Mouse (Mus musculus) inflammation-experienced regulatory T-cells, adult 6 months (primary cell): ENCODE data around the gene Gm20388. TPM values are rescaled to one million over a fixed set of nuclear protein-coding genes. Genes with fewer than 3 reads are reported as not detected.
"Not testable (repeated sequence)": the region's sequence is repeated elsewhere in the genome, so short reads cannot be mapped to it uniquely, and the experiment has no call there.

Experiments
- ATAC-seq: one replicate; pipeline ENCODE4 v1.8.0; 2017
- polyA plus RNA-seq, 3 experiments: library from polyadenylated mRNA; unstranded; fragments of 100-300 nt; shearing (Covaris generic); gene quantifications; one replicate each; pipeline ENCODE4 v1.2.1; 2017

Gm20388 gene
- polyA plus RNA-seq, 3 experiments from 2014 or later, result 10.8 to 14.1 (median 11.8) TPM

DNA sequence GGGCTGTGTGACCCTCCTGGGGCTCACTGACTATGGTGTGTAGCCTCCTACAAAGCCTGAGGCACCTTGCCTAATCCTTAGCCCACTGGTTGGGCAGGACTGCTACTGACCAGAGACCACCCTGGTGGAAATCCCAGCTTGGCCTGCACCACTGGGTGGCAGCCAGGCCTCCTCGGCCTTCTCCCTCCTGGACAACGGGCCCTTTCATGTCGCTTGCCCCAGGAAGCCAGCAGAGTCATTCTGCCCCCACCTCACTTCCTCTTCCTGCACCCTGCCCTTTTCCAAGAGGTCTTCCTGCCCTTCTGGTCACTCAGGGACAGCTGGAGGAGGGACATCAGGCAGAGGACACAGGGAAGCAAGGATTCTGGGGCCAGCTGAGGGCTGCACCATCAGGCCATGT lies 413.9 kb downstream of the Gm20388 start:
- ATAC-seq, result no peak

DNA sequence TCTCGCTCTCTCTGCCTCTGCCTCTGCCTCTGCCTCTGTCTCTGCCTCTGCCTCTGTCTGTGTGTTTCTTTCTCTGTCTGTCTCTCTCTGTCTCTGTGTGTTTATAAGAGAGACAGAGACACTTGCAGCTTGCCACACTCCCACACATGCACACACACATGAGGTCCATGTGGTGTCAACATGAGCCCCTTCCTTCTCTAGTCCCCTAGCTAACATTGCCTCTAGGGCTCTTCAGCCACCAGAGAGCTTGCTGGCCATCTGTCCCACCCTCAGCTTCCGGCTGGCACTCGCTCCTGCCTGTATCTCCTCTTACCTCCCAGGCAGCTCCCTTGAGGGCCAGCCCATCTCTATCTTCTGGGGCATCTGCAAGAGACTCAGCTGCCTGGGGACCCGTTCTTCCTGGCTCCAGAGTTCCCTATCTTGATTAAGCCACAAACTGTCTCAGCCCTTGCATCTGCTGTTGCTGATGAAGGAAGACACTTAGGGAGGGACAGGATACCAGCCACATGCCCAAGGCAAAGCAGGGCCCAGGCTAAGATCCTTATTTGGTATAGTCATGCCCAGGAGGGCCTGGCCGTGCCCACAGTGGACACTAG lies 414.6 kb downstream of the Gm20388 start:
- ATAC-seq, result no peak

DNA sequence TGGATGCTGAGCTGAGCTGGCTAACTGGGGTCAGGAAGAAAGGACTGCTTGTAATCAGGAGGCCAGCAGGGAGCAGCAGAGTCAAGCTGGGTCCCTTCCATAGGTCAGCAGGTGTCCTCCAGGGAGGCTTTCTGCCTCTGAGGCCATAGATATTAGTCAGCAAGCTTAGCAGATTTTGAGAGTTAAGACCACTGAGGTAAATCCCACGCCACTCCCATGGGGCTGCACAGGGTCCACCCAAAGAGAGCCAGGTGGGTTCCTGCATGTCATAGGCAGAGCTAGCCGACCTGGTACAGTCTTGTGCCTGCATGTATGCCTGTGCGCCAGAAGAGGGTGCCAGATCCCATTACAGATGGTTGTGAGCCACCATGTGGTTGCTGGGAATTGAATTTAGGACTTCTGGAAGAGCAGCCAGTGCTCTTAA lies 416.5 kb downstream of the Gm20388 start:
- no peak for ATAC-seq

DNA sequence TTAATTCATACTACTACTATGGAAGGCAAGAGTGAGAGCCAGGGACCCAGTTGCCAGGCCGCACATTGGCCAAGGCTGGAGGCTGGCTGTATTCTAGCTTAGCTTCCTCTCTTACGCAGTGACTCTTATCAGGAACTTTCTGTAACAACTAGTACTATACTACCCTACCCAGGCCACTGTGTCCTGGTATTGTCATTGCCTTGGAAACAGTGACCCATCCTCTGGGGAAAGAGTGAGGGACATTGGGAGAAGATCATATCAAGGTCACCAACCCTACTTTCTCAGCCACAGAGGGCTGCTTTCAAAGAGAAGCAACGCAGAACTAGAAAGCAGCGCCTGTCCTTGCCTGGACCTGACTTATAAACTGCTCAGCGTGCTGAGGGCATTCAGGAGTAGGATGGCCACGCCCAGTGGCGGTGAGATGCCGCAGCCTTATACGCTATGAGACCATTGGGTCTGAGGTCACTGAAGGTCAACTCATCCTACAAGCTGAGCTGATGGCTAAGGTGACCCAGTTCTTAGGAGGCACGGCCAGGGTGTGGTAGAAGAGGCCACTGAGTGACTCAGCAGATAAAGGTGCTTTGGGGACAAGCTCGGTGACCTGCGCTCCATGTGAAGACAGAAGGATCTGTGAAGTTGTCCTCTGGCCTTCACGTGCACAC lies 417.9 kb downstream of the Gm20388 start:
- no peak for ATAC-seq

DNA sequence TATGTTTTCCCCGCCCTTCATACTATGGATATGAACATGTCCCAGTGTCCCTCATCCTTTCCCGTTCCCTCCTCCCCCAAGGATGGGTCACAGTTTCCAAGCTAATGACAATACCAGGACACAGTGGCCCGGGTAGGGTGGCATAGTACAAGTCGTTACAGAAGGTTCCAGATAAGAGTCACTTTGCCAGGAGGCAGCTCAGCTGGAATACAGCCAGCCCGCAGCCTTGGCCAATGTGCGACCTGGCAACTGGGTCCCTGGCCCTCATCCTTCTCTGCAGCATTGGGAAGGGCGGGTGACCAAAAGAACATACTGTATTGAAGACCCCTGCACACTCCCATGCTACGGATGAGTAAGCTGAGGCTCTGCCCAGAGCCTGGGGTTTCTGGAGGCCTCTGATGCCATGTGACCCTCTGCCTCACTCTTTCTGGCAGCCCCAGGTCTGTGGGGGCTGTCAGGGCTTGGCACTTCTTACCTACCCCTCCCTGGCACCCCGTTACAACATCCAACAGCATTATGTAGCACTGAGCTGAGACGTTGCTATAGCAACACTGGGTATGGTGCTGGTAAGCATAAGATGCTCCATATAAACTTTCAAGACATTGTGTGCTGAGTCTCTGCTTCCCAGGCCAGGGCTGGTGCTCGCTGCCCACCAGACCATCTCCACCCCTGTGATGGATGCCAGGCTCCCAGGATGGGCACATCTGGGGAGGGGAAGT lies 418.5 kb downstream of the Gm20388 start:
- ATAC-seq, result no peak

DNA sequence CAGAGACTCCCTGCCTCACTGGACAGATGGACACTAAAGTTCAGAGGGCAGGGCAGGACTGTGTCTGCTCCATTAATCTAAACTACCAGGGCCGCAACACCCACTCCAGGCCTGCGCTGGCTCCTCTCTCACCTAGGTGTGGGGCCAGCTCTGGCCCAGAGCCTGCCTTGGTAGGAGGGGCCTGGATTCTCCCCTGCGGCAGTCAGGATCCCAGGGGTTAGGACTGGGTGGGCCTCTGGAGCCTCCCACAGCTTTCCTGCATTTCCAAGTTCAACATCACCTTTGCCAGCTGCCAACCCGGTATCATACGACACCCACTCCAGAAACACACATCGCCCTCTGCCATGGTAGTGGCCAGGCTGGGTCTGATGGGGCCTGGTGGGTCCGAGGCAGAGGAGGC lies 420.4 kb downstream of the Gm20388 start:
- no peak for ATAC-seq

DNA sequence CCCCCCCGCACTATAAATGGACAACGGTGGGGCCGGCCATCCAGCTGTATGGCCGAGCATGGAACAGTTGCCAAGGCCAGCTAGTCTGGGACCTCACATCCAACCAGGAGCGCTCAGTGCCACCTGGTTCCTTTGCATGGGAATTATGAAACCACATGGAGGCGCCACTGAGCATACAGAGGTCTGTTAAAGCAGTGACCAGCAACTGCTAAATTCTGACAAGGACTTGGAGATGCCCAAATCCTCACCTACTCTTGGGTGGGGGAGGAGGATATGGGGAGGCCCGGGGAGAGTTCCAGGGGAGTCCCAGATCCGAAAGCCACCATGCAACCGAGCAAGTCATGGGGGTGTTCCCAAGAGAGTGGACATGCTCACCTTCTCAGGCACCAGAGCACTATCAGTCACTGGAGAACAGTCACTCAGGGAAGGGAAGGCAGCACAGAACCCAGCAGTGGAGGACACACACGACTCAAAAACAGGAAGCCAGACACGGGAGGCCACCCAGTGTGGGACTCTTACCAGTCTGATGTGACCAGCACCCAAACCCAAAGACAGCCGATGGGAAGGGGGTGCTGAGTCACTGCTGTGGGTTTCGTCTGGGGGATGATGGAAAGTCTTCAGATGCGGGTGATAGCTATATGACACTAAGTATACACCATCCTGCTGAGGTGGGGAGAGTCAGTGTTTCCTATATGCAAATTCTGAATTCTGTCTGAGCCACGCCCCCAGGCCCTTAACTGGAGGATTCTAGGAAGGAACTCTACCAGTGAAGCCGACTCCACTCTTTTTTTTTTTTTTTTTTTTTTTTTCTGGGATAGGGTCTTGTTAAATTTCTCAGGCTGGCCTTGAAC lies 422.0 kb downstream of the Gm20388 start:
- ATAC-seq, result peak; percentile 86

DNA sequence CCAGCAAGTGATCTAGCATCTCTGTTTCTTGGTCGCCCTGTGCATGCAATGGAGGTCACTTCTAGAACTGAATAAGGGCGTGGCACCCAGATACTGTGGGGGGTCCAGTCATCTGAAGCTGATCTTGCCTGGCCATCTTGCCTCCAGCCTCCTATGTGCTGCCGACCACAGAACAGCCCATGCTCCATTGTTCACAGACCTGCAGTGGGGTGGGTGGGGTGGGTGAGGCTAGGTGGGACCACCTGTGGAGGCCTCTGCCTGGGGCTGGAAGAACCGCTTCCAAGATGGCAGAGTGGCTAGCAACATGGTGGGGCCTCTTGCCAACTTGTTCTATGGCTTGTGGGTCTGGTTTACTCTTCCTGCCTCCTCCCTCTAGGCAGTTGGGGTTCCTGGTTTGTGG lies 423.0 kb downstream of the Gm20388 start:
- no peak for ATAC-seq

DNA sequence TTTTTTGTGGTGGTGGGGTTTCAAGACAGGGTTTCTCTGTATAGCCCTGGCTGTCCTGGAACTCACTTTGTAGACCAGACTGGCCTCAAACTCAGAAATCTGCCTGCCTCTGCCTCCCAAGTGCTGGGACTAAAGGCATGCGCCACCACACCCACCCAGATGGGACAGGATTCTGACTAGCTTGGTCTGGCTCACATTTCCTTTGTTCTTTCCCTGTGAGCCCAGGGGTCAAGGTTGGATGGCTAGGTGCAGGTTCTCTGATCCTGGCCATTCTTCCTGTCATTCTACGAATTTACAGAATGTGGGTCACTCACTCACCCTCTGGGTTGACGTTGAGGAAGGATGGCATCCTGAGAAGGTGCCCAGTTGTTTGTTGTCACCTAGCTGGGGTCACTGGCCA lies 423.6 kb downstream of the Gm20388 start:
- ATAC-seq, result not testable (repeated sequence)

DNA sequence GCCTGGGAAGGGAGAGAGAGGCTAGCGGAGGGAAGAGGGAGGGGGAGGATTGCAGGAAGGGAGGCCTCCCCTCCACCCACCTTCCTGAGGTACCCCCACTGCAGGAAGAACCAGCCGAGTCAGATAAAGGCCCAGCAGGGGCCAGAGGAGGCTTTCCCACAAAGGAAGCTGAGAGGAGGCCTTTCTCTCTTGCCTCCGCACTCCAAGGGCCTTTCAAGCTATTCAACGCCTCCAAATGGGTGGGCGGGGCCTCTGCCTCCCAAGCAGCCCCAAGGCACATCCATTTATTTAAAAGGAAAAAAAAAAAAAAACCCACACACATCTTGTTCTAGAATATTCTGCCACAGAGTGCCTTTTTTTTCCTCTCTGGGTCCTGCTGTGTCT lies 424.2 kb downstream of the Gm20388 start:
- ATAC-seq, result no peak

DNA sequence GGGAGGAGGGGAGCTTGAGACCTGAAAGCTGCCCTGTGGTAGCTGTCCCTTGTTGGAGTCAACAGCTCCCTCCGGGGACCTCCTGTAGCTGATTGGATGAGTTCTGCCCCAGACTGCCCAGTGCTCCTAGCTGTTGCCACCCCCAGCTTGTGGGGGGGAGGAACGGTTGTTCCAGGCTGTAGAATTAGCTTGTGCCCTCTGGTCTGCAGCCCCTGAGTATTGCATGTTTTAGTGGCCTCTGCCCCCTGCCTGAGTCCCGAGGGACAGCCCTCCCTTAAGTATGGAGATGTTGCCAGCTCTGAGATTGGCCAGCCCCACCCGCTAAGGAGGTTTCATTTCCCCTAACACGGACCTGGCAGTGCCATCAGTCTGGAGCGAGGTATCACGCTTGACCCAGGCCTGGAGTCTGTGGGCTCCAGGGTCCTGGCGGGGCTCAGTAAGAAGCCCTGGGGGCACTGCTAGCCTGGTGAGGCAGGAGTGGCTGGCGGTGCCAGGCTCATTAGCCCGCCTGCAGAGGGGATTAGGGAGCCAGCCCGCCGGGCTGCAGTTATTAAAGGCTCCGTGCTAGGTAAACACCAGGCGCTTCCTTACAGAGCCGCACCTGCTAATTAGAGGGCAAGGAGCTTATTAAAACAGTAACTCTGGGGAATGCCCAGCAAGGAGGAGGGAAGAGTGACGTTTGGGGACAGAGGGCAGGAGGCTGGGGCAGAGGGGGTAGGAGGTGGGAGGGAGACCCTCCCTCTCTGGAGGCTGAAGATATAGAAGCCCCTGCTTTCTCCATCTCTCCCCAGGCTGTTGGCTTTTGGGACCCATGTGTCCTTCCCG lies 424.8 kb downstream of the Gm20388 start:
- no peak for ATAC-seq

DNA sequence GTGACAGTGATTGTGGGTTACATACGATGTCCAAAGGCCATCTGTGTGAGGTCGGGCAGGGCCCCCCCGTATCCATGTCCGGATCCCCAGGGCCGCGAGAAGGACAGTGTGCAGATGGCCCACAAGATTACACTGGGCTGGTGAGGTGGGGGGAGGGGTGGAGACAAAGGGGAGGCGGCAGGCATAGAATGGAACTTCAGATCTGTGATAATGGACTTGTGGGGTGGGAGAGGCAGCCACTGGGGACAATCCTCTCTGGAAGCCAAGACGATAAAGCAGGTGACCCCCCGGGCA lies 425.4 kb downstream of the Gm20388 start:
- no peak for ATAC-seq

DNA sequence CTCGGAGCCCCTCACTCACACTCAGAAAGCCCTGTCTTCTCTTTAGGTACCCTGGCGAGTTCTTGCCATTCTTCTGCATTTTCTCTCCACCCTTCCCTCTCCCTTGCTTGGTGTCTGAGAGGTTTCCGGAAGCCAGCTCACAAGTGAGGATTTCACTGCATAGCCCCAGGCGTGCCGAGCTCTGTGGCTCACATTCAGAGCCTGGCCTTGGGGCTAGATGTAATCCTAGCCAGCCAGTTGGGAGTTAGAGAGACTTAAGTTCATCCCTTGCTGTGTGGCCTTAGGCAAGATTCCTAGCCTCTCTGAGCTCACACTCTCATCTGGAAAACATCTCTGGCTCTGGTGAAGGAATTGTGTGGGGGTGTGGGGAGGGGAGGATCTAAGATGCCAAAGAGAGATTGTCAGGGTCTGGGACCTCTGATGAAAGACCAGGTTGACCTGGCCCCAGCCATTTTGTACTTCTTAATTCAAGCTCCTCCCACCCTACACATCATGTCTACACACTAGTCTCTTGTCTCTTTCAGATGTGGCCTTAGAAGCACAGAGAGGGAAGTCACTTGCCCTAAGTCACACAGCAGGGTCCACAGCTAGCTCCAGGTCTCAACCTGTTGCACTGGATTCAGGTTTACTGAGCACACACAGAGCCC lies 426.4 kb downstream of the Gm20388 start:
- ATAC-seq, result no peak

DNA sequence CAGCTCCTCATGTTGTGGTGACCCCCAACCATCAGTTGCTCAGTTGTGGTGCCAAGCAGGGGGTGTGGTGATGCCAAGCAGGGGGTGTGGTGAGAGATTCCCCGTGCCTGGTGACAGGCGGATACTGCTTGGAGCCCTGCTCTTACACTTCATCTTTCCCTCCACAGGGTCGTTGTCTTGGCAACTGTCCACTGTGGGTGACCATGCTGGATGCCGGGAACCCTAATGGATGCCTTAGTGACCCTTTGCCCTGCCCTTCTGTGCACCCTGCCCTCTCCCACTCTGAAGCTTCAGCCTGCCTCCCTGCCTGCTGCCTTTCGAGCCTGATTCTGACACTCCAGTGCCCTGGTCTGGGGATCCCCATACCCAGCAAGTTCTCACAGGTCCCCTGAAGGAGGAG lies 427.0 kb downstream of the Gm20388 start:
- no peak for ATAC-seq

DNA sequence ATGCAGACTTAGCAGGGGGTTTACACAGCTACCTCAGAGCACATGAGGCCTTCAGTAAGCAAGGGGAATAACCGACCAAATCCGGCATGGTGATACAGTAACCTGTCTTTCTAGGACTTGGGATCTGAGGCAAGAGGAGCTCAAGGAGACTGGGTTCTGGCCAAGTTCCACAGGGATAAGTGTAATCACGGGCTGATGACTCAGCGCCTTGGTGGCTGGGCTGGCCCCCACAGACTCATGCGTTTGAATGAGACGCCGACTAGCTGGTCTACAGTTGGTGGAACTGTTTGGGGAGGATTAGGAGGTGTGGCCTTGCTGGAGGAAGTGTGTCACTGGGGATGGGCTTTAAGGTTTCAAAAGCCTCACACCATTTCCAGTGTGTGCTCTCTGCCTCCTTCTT lies 428.0 kb downstream of the Gm20388 start:
- no peak for ATAC-seq

DNA sequence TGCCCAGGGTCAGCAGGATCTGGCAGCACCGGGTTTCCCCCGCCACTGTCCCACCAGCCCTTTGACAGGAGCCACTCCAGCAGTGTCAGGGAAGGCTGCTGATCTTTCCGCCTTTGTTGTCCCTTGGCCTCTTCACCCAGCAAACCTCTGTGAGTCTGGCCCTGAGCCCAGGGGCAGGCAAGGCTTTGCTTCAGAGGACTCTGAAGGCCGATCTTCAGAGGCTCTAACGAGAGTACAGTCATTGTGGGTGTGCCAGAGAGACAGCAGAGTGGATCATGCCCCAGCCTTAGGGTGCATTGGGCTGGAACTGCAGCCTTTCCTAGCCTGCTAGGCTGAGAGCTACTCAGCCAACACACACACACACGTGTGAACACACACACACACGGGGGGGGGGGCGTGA lies 429.1 kb downstream of the Gm20388 start:
- no peak for ATAC-seq

DNA sequence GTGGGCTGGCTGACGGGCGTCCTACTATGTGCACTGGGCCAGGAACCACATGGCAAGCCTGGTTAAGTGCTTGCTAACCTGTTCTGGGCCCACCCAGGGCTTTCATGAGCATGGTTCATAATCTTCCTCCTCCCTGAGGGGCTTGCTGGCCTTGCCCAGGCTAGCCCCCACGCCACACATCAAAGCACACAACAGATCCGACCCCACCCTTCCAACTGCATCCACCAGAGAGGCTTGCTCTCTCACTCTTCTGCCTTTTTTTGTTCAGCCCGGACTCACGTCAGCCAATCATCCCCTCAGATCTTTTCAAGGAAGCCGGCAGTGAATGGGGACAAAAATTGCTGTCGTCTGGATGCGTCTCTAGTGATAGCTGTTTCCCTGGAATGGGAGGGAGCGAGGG lies 430.5 kb downstream of the Gm20388 start:
- ATAC-seq, result no peak

DNA sequence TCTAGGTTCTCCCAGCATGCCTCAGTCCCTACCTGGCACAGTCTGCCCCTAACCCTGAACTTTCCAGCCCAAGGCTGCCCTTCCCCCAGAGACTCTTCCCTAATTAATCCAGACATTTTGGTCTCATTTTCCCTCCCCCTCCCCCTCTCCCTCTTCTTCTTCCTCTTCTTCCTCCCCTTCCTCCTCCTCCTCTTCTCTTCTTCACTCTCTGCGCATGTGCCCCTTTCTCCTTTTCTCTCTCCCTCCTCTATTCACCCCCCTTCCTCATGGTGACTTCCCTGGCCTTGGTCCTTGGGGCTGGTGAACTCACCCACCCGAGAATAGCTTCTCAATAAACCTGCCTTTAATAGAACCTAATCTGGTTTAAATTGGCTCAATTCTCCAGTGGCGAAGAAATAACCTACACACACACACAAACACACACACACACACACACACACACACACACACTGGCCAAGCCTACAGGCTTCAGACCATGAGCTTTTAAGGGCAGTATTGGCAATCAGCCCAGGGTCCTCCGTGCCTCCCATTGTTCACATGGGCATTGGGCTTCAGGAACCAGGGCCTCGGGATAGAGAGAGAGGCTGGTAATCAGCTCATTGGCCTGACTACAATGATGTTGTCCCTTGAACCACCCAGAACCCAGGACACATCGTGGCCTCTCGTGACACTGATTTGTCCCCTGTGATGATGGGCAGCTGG lies 432.4 kb downstream of the Gm20388 start:
- ATAC-seq, result no peak

DNA sequence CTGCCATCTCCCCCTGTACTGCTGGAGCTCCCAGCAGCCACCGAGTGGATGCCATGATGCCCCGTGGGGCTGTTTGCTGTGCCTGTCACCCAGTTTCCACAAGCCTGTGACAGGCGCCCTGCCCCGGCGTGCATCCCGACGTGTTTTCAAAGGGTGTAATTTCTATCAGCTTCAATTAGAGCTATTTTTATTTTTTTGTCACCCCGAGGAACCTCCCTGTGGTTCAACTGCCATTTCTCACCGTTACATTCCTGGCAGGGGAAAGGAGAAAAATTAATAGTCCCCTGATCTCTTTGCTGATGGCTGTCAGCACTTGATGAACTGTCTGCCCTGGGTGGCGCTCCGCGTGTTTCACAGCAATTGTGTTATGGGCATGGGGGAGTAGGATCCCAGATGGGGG lies 432.9 kb downstream of the Gm20388 start:
- no peak for ATAC-seq

DNA sequence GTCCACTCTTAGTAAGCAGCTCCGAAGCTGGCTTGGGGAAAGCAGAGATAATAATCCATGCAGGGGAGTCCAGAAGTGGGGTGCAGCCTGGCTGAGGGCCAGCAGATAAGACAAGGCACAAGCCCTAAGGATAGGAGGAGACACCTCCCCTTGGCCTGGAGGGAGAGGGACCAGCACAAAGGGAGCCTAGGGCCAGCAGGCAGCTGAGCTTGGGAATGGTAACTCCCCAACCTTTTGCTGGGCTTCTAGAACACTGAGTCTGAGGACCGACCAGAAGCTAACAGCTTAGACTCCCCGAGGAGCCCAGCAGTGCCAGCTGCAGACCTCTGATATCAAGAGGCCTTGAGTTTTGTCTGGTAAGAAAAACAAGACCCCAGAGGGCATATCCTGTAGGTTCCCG lies 433.5 kb downstream of the Gm20388 start:
- ATAC-seq, result no peak

DNA sequence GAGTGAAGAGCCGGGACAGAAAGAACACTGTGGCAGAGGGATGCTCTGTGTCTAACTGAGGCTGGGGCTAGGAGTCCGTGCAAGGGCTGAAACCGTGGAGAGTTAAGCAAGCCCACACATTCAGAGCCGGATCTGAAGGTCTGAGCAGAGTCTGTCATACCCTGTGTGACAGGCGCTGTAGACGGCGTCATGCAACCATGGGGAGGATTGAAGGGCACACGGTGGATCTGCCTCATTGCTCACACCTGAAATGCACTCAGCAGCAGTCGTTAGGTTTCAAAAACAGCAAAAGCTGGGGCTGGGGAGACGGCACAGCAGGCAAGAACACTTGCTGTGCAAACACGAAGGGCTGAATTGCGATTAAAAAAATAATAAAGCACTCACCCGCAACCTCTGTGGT lies 433.9 kb downstream of the Gm20388 start:
- ATAC-seq, result no peak
